Mouse (Mus musculus): Measurements from ENCODE around the gene Dlg2. TPM values are rescaled to one million over a fixed set of nuclear protein-coding genes. Genes with fewer than 3 reads are reported as not detected.

Gene Dlg2
- polyA plus RNA-seq, 1 experiment from 2014 or later: 0.87 TPM

- no peak overlapping the region for H3K9ac ChIP-seq (ENCODE audit: low read depth, low read length)
- H3K27me3 ChIP-seq (ENCODE audit: insufficient read depth, low read length): no peaks in the 10 kb centered on the region
- H3K36me3 ChIP-seq (ENCODE audit: insufficient read depth, low read length): no peaks in the 10 kb centered on the region
- no peak overlapping the region for H3K27ac ChIP-seq
- 46% methylated on average over 10 of the region's 10 CpGs for WGBS
- no peak for TF ChIP-seq CTCF (IDR thresholded peaks at IDR 0.05; ENCODE audit: low read depth)
- ATAC-seq (replicated peaks; ENCODE audit: low FRiP score, low read depth): no peak
- peaks cover 8% of the 10 kb centered on the region; the same call in 1 of the 2 replicates for H3K4me1 ChIP-seq (replicated peaks; ENCODE audit: insufficient read depth, low read length)
- no peak overlapping the region for H3K4me3 ChIP-seq (replicated peaks; ENCODE audit: low read depth, low read length)
- no peak overlapping the region for H3K4me2 ChIP-seq (ENCODE audit: low read length)
- no peak for DNase-seq (ENCODE audit: low spot score)
- H3K9me3 ChIP-seq (replicated peaks; ENCODE audit: low read length): no peaks in the 10 kb centered on the region
Observed at GRCm38 (mm10) chr7:90460330-90460729, 16.1 kb upstream of the Dlg2 start.

DNA sequence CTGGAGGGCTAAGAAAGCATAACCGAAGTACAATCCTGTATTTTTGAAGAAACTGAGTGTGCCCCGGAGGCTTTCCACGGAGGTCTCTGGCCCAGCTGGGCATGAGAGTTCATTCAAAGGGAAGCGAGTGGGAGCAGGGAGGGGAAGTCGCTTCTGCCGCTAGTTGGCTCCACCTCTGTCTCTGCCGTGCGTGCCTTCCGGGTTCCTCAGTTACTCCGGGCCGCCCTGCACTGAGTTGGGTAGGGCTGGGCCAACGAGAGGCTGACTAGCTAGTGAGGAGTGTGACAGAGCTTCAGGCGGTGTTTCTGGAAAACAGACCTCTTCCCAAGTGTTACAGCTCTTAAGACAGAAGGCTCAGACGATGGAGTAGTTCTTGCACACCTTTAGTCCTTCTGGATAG lies 15.5 kb upstream of the Dlg2 start:
- no peak overlapping the region for H3K4me3 ChIP-seq (replicated peaks; ENCODE audit: low read depth, low read length)
- no peak for DNase-seq (ENCODE audit: low spot score)
- 16% methylated on average over 14 of the region's 14 CpGs for WGBS

GRCm38 (mm10) chr7:90461441-90461840 lies 15.0 kb upstream of the Dlg2 start:
- H3K9me3 ChIP-seq (replicated peaks; ENCODE audit: low read length): no peaks in the 10 kb centered on the region
- H3K9ac ChIP-seq (ENCODE audit: low read depth, low read length): no peak overlapping the region
- 90% methylated on average over 5 of the region's 5 CpGs for WGBS
- H3K36me3 ChIP-seq (ENCODE audit: insufficient read depth, low read length): no peaks in the 10 kb centered on the region
- DNase-seq (ENCODE audit: low spot score) (no peak), ATAC-seq (replicated peaks; ENCODE audit: low FRiP score, low read depth) (no peak)
- no peak overlapping the region for H3K4me3 ChIP-seq (replicated peaks; ENCODE audit: low read depth, low read length)
- H3K27me3 ChIP-seq (ENCODE audit: insufficient read depth, low read length): no peaks in the 10 kb centered on the region
- H3K27ac ChIP-seq: no peak overlapping the region
- no peak overlapping the region for H3K4me2 ChIP-seq (ENCODE audit: low read length)
- no peak for TF ChIP-seq CTCF (IDR thresholded peaks at IDR 0.05; ENCODE audit: low read depth)
- H3K4me1 ChIP-seq (replicated peaks; ENCODE audit: insufficient read depth, low read length): no peaks in the 10 kb centered on the region; the same call in 1 of the 2 replicates

More for the DNA sequence above, 15.5 kb upstream of the Dlg2 start:
- Histone ChIP-seq H3K4me2 (ENCODE audit: low read length) (no peak overlapping the region), H3K27ac (no peak overlapping the region), H3K36me3 (ENCODE audit: insufficient read depth, low read length) (no peaks in the 10 kb centered on the region), H3K27me3 (ENCODE audit: insufficient read depth, low read length) (no peaks in the 10 kb centered on the region), H3K9me3 (replicated peaks; ENCODE audit: low read length) (no peaks in the 10 kb centered on the region), H3K9ac (ENCODE audit: low read depth, low read length) (no peak overlapping the region), H3K4me1 (replicated peaks; ENCODE audit: insufficient read depth, low read length) (peaks cover 5% of the 10 kb centered on the region; the same call in 1 of the 2 replicates)
- peak; percentile 53 for TF ChIP-seq CTCF (IDR thresholded peaks at IDR 0.05; ENCODE audit: low read depth)
- no peak for ATAC-seq (replicated peaks; ENCODE audit: low FRiP score, low read depth)

DNA sequence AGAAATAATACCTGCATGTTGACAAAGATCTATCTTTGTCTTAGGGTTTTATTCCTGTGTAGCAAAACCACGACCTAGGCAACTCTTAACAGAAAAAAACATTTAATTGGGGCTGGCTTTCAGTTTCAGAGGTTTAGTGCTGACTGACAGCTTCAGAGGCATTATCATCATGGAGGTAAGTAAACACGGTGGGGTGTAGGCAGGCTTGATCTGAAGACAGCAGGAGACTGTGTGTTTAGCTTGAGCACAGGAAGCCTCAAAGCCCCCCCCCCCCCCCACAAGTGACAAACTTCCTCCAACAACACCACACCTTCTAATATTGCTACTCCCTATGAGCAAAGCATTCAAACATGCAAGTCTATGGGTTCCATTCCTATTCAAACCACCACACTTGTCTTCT lies 3.0 kb upstream of the Dlg2 start:
- H3K9ac ChIP-seq (ENCODE audit: low read depth, low read length): no peak overlapping the region
- peaks cover 5% of the 10 kb centered on the region; the same call in 1 of the 2 replicates for H3K4me1 ChIP-seq (replicated peaks; ENCODE audit: insufficient read depth, low read length)
- no peak for ATAC-seq (replicated peaks; ENCODE audit: low FRiP score, low read depth)
- H3K4me2 ChIP-seq (ENCODE audit: low read length): no peak overlapping the region
- H3K27me3 ChIP-seq (ENCODE audit: insufficient read depth, low read length): 0 out of 2 replicates have a peak, but pooled peaks cover under 1% of the 10 kb centered on the region
- no peak for DNase-seq (ENCODE audit: low spot score)
- WGBS: 77% methylated on average over 2 of the region's 2 CpGs
- no peaks in the 10 kb centered on the region for H3K9me3 ChIP-seq (replicated peaks; ENCODE audit: low read length)
- H3K36me3 ChIP-seq (ENCODE audit: insufficient read depth, low read length): 0 out of 2 replicates have a peak, but pooled peaks cover 6% of the 10 kb centered on the region
- TF ChIP-seq CTCF (IDR thresholded peaks at IDR 0.05; ENCODE audit: low read depth): no peak
- no peak overlapping the region for H3K27ac ChIP-seq
- no peak overlapping the region for H3K4me3 ChIP-seq (replicated peaks; ENCODE audit: low read depth, low read length)

DNA sequence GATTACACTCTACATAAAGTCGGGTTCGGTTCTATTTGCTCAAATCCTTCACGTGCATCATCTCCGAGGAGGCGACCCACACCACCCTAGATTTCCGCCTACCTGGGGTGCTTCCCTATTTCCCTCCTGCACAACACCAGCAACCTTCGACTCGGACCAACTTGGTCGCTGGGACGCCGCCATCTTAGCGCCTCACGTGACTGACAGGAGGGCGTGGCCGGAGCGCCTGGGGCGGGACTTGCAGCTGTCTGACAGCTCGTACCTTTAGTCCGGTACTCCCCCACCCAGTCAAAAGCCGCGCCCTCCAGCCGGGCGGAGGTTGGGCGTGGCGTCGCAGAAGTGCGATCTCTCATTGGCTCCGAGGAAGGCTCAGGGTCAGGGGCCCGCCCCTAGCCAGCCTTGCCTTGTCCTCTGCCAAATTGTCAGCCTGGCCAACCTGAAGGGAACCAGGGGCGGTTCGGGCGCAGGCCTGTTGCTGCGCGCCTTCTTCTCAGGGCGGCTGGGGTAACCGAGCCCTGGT lies 619 bp upstream of the Dlg2 start, which contains the start of gene Tmem126b:
Tmem126b (minus strand) TSS at position 209 of the 520 bp plus-strand sequence.
- under 1% methylated on average over 36 of the region's 36 CpGs for WGBS
- peak within 1 kb of the TSS; percentile 67 for H3K9ac ChIP-seq (ENCODE audit: low read depth, low read length)
- ATAC-seq (replicated peaks; ENCODE audit: low FRiP score, low read depth): peak; percentile 100

DNA sequence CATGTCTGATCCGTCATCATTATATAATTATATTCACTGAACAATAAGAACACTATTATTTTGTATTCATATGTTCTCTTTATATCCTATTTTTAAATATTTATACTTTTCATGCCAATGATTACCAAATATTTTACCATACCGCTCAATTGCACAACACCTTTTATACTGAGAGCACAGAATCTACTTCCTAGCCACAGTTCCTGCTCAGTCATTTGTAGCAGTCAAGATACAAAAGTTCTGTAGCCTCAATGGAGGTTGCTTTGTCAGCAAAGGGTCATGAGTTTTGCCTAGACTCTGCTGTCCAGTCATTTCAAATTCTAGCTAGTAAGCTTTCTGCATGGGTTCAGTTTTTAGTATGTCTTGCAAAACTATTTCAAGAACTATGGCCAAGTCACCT lies 6.1 kb downstream of the Dlg2 start:
- DNase-seq (ENCODE audit: low spot score): no peak
- 95% methylated on average over 2 of the region's 2 CpGs for WGBS
- no peak overlapping the region for H3K4me3 ChIP-seq (replicated peaks; ENCODE audit: low read depth, low read length)

More for the DNA sequence above, 619 bp upstream of the Dlg2 start, which contains the start of gene Tmem126b:
- Histone ChIP-seq H3K9me3 (replicated peaks; ENCODE audit: low read length) (no peaks in the 10 kb centered on the region), H3K4me1 (replicated peaks; ENCODE audit: insufficient read depth, low read length) (peaks cover 5% of the 10 kb centered on the region; the same call in 1 of the 2 replicates), H3K36me3 (ENCODE audit: insufficient read depth, low read length) (no peaks in the 10 kb centered on the region), H3K27ac (peak within 1 kb of the TSS; percentile 42; the same call in 1 of the 2 replicates), H3K4me3 (replicated peaks; ENCODE audit: low read depth, low read length) (peak within 1 kb of the TSS; percentile 68), H3K4me2 (ENCODE audit: low read length) (peak within 1 kb of the TSS; percentile 93), H3K27me3 (ENCODE audit: insufficient read depth, low read length) (0 out of 2 replicates have a peak, but pooled peaks cover 4% of the 10 kb centered on the region)
- no peak for TF ChIP-seq CTCF (IDR thresholded peaks at IDR 0.05; ENCODE audit: low read depth)
- peak; percentile 97 for DNase-seq (ENCODE audit: low spot score)

More for the DNA sequence above, 6.1 kb downstream of the Dlg2 start:
- Histone ChIP-seq H3K36me3 (ENCODE audit: insufficient read depth, low read length) (no peaks in the 10 kb centered on the region), H3K4me2 (ENCODE audit: low read length) (no peak overlapping the region), H3K4me1 (replicated peaks; ENCODE audit: insufficient read depth, low read length) (no peaks in the 10 kb centered on the region), H3K9me3 (replicated peaks; ENCODE audit: low read length) (no peaks in the 10 kb centered on the region), H3K27me3 (ENCODE audit: insufficient read depth, low read length) (0 out of 2 replicates have a peak, but pooled peaks cover 4% of the 10 kb centered on the region), H3K9ac (ENCODE audit: low read depth, low read length) (no peak overlapping the region), H3K27ac (no peak overlapping the region)
- ATAC-seq (replicated peaks; ENCODE audit: low FRiP score, low read depth): no peak
- TF ChIP-seq CTCF (IDR thresholded peaks at IDR 0.05; ENCODE audit: low read depth): no peak
